Mouse (Mus musculus) hindbrain, embryonic 15.5 days (tissue): ENCODE measurements at regions not wholly inside any gene's neighbourhood (a gene's known extent, or its start where the extent isn't known, plus 50 kb on each side); places are given as distances from the start of the nearest gene placed in this dataset.
"Not testable (repeated sequence)": the region's sequence is repeated elsewhere in the genome, so short reads cannot be mapped to it uniquely, and the experiment has no call there.

Experiments
- ATAC-seq: fragments of 200-750 bp; cut with Nextera tagmentation; 2 replicates; pipeline ENCODE4 v1.8.0; 2017; ENCODE audit warnings: low read depth, moderate number of reproducible peaks, moderate TSS enrichment; ENCODE audit not compliant: low FRiP score
- H3K27ac ChIP-seq: fragments of 300-500 bp; sonication (generic); replicated peaks from 2 replicates; pipeline ENCODE4 v1.5.1; 2015; ENCODE audit warnings: mild to moderate bottlenecking, inconsistent platforms
- H3K27me3 ChIP-seq: fragments of 300-500 bp; sonication (generic); 2 replicates; pipeline ENCODE4 v1.6.1; 2015; ENCODE audit warnings: control low read depth, inconsistent platforms
- H3K36me3 ChIP-seq: fragments of 300-500 bp; sonication (generic); 2 replicates; pipeline ENCODE4 v1.6.1; 2015; ENCODE audit warnings: control low read depth, inconsistent platforms
- H3K4me1 ChIP-seq: fragments of 300-500 bp; sonication (generic); replicated peaks from 2 replicates; pipeline ENCODE4 v1.6.1; 2015; ENCODE audit warnings: control low read depth, inconsistent platforms
- H3K4me2 ChIP-seq: fragments of 300-500 bp; sonication (generic); 2 replicates; pipeline ENCODE4 v1.6.1; 2015; ENCODE audit warnings: moderate library complexity, mild to moderate bottlenecking, inconsistent platforms
- H3K4me3 ChIP-seq: fragments of 300-500 bp; sonication (generic); 2 replicates; pipeline ENCODE4 v1.5.1; 2015; ENCODE audit warnings: mild to moderate bottlenecking, inconsistent platforms
- H3K9ac ChIP-seq: fragments of 300-500 bp; sonication (generic); 2 replicates; pipeline ENCODE4 v1.6.1; 2015; ENCODE audit warnings: inconsistent platforms
- H3K9me3 ChIP-seq: fragments of 300-500 bp; sonication (generic); 2 replicates; pipeline ENCODE4 v1.6.1; 2016; ENCODE audit warnings: control low read depth, inconsistent platforms
- WGBS: fragments of 180-500 bp; shearing (Covaris S2); methylation state at CpG from one replicate; pipeline ENCODE4 v1.1.7; 2015; 5-methylcytosine and 5-hydroxymethylcytosine counted together

- not testable (repeated sequence) for H3K4me3 ChIP-seq, H3K4me1 ChIP-seq, H3K27ac ChIP-seq, H3K27me3 ChIP-seq, ATAC-seq, H3K4me2 ChIP-seq, H3K36me3 ChIP-seq, H3K9ac ChIP-seq
- WGBS: 82% methylated on average over 2 of the region's 2 CpGs
- peaks cover 41% of the 10 kb centered on the region for H3K9me3 ChIP-seq
Observed at GRCm38 (mm10) chr4:147231381-147231780, 74.1 kb upstream of the Zfp988 start.

GRCm38 (mm10) chr4:147231787-147232186, 73.7 kb upstream of the Zfp988 start:
- H3K27ac ChIP-seq, H3K4me1 ChIP-seq, ATAC-seq, H3K4me3 ChIP-seq, H3K4me2 ChIP-seq, H3K9ac ChIP-seq, H3K36me3 ChIP-seq, H3K27me3 ChIP-seq: not testable (repeated sequence)
- WGBS: 91% methylated on average over 3 of the region's 3 CpGs
- peaks cover 45% of the 10 kb centered on the region for H3K9me3 ChIP-seq

GRCm38 (mm10) chr4:147232279-147232678, 73.2 kb upstream of the Zfp988 start:
- WGBS: 85% methylated on average over 1 of the region's 1 CpGs
- not testable (repeated sequence) for H3K4me2 ChIP-seq, H3K4me1 ChIP-seq, H3K27ac ChIP-seq, H3K4me3 ChIP-seq, H3K36me3 ChIP-seq, H3K9ac ChIP-seq, ATAC-seq, H3K27me3 ChIP-seq
- peaks cover 48% of the 10 kb centered on the region for H3K9me3 ChIP-seq

GRCm38 (mm10) chr4:147234227-147234626, 71.2 kb upstream of the Zfp988 start:
- H3K4me2 ChIP-seq, H3K36me3 ChIP-seq, ATAC-seq, H3K4me3 ChIP-seq, H3K9ac ChIP-seq, H3K27me3 ChIP-seq, H3K4me1 ChIP-seq, H3K27ac ChIP-seq: not testable (repeated sequence)
- peaks cover 61% of the 10 kb centered on the region for H3K9me3 ChIP-seq
- WGBS: 46% methylated on average over 2 of the region's 2 CpGs

DNA sequence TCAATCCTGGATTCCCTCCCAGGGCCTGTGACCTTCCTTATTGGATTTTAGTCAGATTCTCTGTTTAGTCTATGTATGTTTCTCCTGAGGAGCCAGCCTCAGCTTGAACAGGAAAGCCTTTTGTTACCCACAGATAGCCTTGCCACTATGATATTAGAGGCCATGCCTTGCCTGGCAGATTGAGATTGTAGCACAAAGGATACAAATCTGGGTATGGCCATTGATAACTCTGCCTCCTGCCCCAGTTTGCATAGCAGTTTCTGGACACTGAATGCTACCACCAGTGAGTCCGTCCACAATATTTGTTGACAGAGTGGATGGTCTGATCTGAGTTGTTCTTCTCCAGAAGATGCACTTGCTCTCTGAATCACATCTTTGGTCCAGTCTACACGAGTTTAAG, 70.0 kb upstream of the Zfp988 start:
- H3K36me3 ChIP-seq, H3K4me2 ChIP-seq, H3K27ac ChIP-seq, H3K9ac ChIP-seq, H3K4me3 ChIP-seq, H3K4me1 ChIP-seq, H3K27me3 ChIP-seq, ATAC-seq: not testable (repeated sequence)
- WGBS: 61% methylated on average over 2 of the region's 2 CpGs
- H3K9me3 ChIP-seq: peaks cover 65% of the 10 kb centered on the region

DNA sequence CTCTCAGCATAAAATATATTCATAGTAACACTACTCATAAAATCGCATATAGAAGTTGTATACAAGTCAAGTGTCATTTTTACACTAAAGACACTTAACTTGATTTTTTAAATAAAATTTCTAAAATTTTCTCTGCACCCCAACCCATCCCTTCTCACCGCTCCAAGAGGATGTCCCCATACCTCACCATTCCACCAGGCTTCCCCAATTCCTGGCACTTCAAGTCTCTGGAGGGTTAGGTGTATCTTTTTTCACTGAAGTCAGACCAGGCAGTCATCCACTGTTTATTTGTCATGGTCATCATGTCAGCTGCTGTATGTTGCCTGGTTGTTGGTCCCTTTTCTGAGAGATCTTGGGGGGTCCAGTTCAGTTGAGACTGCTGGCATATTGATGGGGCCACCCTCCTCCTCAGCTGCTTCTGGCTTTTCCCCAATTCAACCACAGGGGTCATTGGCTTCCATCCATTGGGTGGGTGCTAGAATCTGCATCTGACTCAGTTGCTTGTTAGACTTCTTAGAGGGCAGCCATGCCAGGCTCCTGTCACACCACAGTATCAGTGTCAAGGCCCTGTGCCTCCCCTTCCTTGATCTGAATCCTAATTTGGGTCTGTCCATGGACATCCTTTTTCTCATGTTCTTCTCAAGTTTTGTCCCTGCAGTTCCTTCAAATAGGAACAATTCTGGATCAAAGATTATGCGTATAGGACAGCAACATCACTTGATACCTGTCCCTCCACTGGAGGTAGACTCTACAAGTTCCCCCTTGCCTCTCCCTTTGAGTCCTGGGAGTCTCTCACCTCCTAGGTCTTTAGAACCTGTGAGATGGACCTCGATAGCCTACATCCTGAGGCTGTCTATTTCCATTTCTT, 63.9 kb upstream of the Zfp988 start:
- 75% methylated on average over 4 of the region's 4 CpGs for WGBS
- peaks cover 53% of the 10 kb centered on the region for H3K9me3 ChIP-seq
- H3K4me3 ChIP-seq, H3K27me3 ChIP-seq, ATAC-seq, H3K4me2 ChIP-seq, H3K4me1 ChIP-seq, H3K9ac ChIP-seq, H3K36me3 ChIP-seq, H3K27ac ChIP-seq: not testable (repeated sequence)

DNA sequence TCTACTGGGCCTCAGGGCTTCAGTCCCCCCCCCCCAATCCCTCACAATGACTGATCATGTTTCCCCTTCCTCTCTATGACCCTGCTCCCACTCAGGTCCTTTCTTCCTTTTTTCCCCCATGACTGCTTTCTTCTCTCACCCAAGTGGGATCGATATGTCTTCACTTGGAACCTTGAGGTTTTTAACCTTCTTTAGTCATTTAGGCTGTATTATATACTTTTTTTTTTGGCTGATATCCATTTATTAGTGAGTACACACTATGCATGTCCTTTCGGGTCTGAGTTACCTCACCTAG, 63.3 kb upstream of the Zfp988 start:
- Histone ChIP-seq H3K36me3 (no peaks in the 10 kb centered on the region), H3K4me3 (no peak overlapping the region), H3K27ac (no peak overlapping the region), H3K9me3 (peaks cover 48% of the 10 kb centered on the region), H3K4me1 (no peaks in the 10 kb centered on the region), H3K9ac (no peak overlapping the region), H3K27me3 (no peaks in the 10 kb centered on the region), H3K4me2 (no peak overlapping the region)
- WGBS: 87% methylated on average over 2 of the region's 2 CpGs
- ATAC-seq: no peak

DNA sequence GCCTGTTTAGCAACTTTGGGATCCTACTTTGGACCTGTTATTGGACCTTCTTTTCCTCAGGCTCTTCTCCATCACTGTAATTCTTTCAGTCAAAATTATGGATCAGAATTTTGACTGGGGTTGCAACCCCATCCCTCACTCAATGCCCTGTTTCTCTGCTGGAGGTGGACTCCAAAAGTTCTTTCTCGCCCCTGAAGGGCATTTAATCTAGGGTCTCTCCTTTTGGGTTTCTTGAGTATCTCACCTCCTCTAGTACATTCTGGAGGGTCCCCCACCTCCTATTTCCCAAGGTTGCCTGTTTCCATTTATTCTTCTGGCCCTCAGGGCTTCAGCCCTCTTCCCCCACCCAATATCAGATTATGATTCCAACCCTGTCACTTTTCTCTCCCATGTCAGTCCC, 56.9 kb upstream of the Zfp988 start:
- H3K36me3 ChIP-seq, H3K27ac ChIP-seq, ATAC-seq, H3K27me3 ChIP-seq, H3K9ac ChIP-seq, H3K4me1 ChIP-seq, H3K4me2 ChIP-seq, H3K4me3 ChIP-seq: not testable (repeated sequence)
- WGBS: 94% methylated on average over 1 of the region's 1 CpGs
- H3K9me3 ChIP-seq: peaks cover 26% of the 10 kb centered on the region
